ENCODE assay signal across 37 mouse cellular contexts in genomic region chr12:72667868-72668469, GRCm38 (mm10). TPM values are rescaled to one million over a fixed set of nuclear protein-coding genes. Genes with fewer than 3 reads are reported as not detected.
DNase-seq lines count a peak whose midpoint lies in the region; ATAC-seq and TF ChIP-seq lines count a peak whose summit lies in the region.
"Had no signal": no experiment of that assay in that cellular context is flagged by ENCODE, and none has a peak within 500 bp of the region (broad histone marks: within the 10 kb centered on the region; RNA-seq: fewer than 3 reads in every experiment).

No protein-coding gene starts in this region.

- no peaks in the 10 kb centered on the region for H3K9me3 ChIP-seq in lung, embryonic 14.5 days (ENCODE audit: low read depth, low read length)
- H3K9me3 ChIP-seq: embryonic facial prominence, embryonic 15.5 days; forebrain, embryonic 12.5 days; G1E; limb, embryonic 10.5 days; limb, embryonic 15.5 days had no signal

- no peak overlapping the region for H3K27ac ChIP-seq in lung, embryonic 14.5 days (ENCODE audit: low read depth)
- peak overlapping the region; percentile 86 for H3K27ac ChIP-seq in bone marrow, adult 2 months (ENCODE audit: control insufficient read depth, insufficient read depth, low read depth, low read length, poor library complexity)
- H3K27ac ChIP-seq: embryonic facial prominence, embryonic 15.5 days; forebrain, embryonic 12.5 days; hindbrain, embryonic 14.5 days; limb, embryonic 10.5 days; limb, embryonic 15.5 days; liver, embryonic 14.5 days; macrophage had no signal

- H3K4me3 ChIP-seq in lung, embryonic 14.5 days (ENCODE audit: low read depth, low read length) = no peak overlapping the region
- H3K4me3 ChIP-seq in bone marrow, adult 2 months (replicated peaks; ENCODE audit: control insufficient read depth, low read depth, low read length) = no peak overlapping the region
- H3K4me3 ChIP-seq: embryonic facial prominence, embryonic 15.5 days; forebrain, embryonic 12.5 days; limb, embryonic 10.5 days; limb, embryonic 15.5 days had no signal

- peak; percentile 91 for DNase-seq in heart, adult 11 months
- no peak for DNase-seq in heart, adult 8-10 months (ENCODE audit: low spot score)
- DNase-seq in lung, embryonic 14.5 days = peak; percentile 21
- no peak for DNase-seq in lung, postnatal 14 days
- DNase-seq in lung, postnatal 25 days (ENCODE audit: low spot score) = peak; percentile 23
- DNase-seq in adrenal gland, postnatal 14 days = no peak
- DNase-seq in urinary bladder, postnatal 4 days (ENCODE audit: low spot score in 2 of 2) = no peak
- DNase-seq: adrenal gland, postnatal 10 days; cerebellum, adult 11-12 months; cerebellum, adult 9-11 months; forebrain, postnatal 0 days; heart, postnatal 4 days; kidney, adult 11 months; kidney, postnatal 14 days; layer of hippocampus, adult 9-11 months; right cerebral cortex, postnatal 14 days had no signal

- 49% methylated on average over 10 of the region's 10 CpGs for WGBS in lung, embryonic 14.5 days
- 24% methylated on average over 10 of the region's 10 CpGs for WGBS in bone marrow, adult 2 months

- no peak for TF ChIP-seq POLR2A in bone marrow, adult 2 months (IDR thresholded peaks at IDR 0.05; ENCODE audit: borderline replicate concordance, control insufficient read depth, low read depth, low read length)

- no peak for TF ChIP-seq CTCF in lung, embryonic 14.5 days (IDR thresholded peaks at IDR 0.05; ENCODE audit: low read depth)
- no peak for TF ChIP-seq CTCF in bone marrow, adult 2 months (IDR thresholded peaks at IDR 0.05; ENCODE audit: control insufficient read depth, insufficient read depth, low read length)

- no peaks in the 10 kb centered on the region for H3K27me3 ChIP-seq in lung, embryonic 14.5 days (ENCODE audit: insufficient read depth, low read length)
- H3K27me3 ChIP-seq: embryonic facial prominence, embryonic 15.5 days; limb, embryonic 15.5 days; Patski had no signal

- no peaks in the 10 kb centered on the region for H3K36me3 ChIP-seq in lung, embryonic 14.5 days (ENCODE audit: insufficient read depth)
- H3K36me3 ChIP-seq: embryonic facial prominence, embryonic 15.5 days; forebrain, embryonic 12.5 days; limb, embryonic 10.5 days; limb, embryonic 15.5 days had no signal

- ATAC-seq in lung, embryonic 14.5 days (ENCODE audit: insufficient read depth) = no peak
- ATAC-seq: forebrain, postnatal 0 days; midbrain, embryonic 16.5 days; Patski had no signal

- no peak overlapping the region for H3K4me2 ChIP-seq in lung, embryonic 14.5 days
- H3K4me2 ChIP-seq: embryonic facial prominence, embryonic 15.5 days; forebrain, embryonic 12.5 days; hindbrain, embryonic 14.5 days; limb, embryonic 15.5 days; midbrain, embryonic 11.5 days had no signal

- peaks cover 6% of the 10 kb centered on the region; the same call in 1 of the 2 replicates for H3K4me1 ChIP-seq in lung, embryonic 14.5 days (ENCODE audit: insufficient read depth)
- peaks cover 4% of the 10 kb centered on the region for H3K4me1 ChIP-seq in bone marrow, adult 2 months (ENCODE audit: control insufficient read depth, insufficient read depth, low read length)

- no peak overlapping the region for H3K9ac ChIP-seq in lung, embryonic 14.5 days
- H3K9ac ChIP-seq: embryonic facial prominence, embryonic 15.5 days; forebrain, embryonic 12.5 days; forebrain, postnatal 0 days; hindbrain, embryonic 14.5 days; limb, embryonic 15.5 days; liver, embryonic 14.5 days had no signal

RNA-seq across cellular contexts. Expression of gene Dhrs7, which starts 3.3 kb away (rescaled TPM):
- total RNA-seq in heart, adult 8-10 months (2022) = 10 to 100 TPM; 60.9 to 71.2 (median 69.3) TPM
- polyA plus RNA-seq in lung, embryonic 14.5 days (2014; fragmentation: Nextera tagmentation; extraction: Ambion mirVana) = 20.9 and 29.9 TPM in 2 replicates
- 19.2 and 49.6 TPM in 2 replicates for polyA plus RNA-seq in bone marrow, adult 2 months (2011; ENCODE audit: insufficient read depth, insufficient read length, low replicate concordance, missing spikeins)
- 159 and 182 TPM in 2 replicates for total RNA-seq in adrenal gland, postnatal 14 days (2021)

RNA-seq across cellular contexts. Expression of gene Gm4756, which starts 18.5 kb away (rescaled TPM):
- not detected for total RNA-seq in heart, adult 8-10 months (2022)
- not detected in 2 replicates for polyA plus RNA-seq in lung, embryonic 14.5 days (2014; fragmentation: Nextera tagmentation; extraction: Ambion mirVana)
- 1.2 and 1.5 TPM in 2 replicates for polyA plus RNA-seq in bone marrow, adult 2 months (2011; ENCODE audit: insufficient read depth, insufficient read length, low replicate concordance, missing spikeins)
- not detected in 2 replicates for total RNA-seq in adrenal gland, postnatal 14 days (2021)
- total RNA-seq: adrenal gland, postnatal 10 days; forebrain, postnatal 0 days; gastrocnemius, adult 8-10 months; heart, postnatal 4 days; left cerebral cortex, postnatal 10 days had no signal
- polyA plus RNA-seq: embryonic facial prominence, embryonic 15.5 days; forebrain, embryonic 12.5 days; forebrain, postnatal 0 days; G1E; gonadal fat pad, adult 2 months; heart, embryonic 14.5 days; hindbrain, embryonic 14.5 days; kidney, embryonic 14.5 days; limb, embryonic 10.5 days; limb, embryonic 15.5 days; macrophage; midbrain, embryonic 11.5 days; midbrain, embryonic 16.5 days; neural tube, embryonic 11.5 days; small intestine, adult 2 months; stomach, embryonic 14.5 days; testis, adult 2 months had no signal

Comparison
In these comparisons a context has a peak if more than half of its experiments do, and no peak if none do; other contexts are left out.
1. DNase-seq: peak in heart, adult 11 months (single experiment), lung, embryonic 14.5 days (single experiment) and lung, postnatal 25 days (single experiment); none in heart, adult 8-10 months (single experiment), lung, postnatal 14 days (single experiment), adrenal gland, postnatal 14 days (single experiment) and urinary bladder, postnatal 4 days (0 of 2).